Mouse (Mus musculus) right cerebral cortex, postnatal 4 days (tissue): ENCODE results near the gene Psmd6.

Experiments used
- DNase-seq: peaks from one replicate; pipeline ENCODE4 v3.0.0-alpha.2; 2022

The Psmd6 gene

DNA sequence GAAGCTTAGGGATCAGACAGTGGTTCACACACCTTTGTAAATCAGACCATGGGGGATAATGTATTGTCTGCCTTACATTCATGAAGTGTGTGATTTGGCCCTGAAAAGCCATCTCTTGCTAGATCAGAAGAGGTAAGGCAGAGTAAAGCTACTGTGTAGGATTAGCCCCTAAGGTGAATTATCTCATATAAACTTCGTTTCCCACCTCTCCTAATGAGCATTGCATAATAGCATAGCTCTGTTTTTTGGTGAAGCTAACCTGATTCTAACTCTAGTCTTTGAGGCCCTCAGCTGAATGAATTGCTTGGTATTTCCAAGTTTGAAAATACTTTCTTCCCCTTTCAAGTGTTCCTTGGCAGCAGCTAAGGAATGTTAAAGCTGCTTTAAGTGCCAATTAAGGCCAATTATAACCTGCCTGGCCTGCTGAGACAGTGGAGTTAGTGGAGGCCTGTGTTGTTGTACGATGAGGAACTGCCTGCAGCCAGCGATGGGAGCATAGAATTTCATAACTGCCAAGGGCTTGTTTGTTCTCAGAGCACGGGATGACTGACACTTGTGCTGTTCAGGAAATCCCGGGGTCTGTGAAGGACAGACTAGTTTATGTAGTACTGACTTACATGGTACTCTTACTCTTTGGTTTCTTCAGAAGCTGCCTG is 56.2 kb downstream of the Psmd6 start:
- no peak for DNase-seq

DNA sequence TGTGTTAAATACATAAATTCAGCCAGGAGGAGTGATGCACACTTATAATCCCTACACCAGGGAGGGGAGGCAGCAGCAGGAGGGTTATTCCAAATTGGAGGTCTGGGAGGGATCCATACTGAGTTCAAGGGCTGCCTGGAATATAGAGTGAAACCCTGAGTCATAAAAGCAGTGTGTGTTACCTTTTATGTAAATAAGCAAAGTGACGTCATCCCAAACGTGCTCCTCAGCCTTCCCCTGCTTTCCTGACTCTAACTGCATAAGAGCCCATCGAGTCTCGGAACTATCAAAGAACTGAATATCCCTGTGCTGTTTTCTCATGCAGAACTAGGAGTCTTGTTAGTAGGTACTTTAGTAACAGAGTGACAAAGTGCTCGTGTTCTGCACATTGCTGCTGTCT is 57.4 kb downstream of the Psmd6 start:
- no peak for DNase-seq

DNA sequence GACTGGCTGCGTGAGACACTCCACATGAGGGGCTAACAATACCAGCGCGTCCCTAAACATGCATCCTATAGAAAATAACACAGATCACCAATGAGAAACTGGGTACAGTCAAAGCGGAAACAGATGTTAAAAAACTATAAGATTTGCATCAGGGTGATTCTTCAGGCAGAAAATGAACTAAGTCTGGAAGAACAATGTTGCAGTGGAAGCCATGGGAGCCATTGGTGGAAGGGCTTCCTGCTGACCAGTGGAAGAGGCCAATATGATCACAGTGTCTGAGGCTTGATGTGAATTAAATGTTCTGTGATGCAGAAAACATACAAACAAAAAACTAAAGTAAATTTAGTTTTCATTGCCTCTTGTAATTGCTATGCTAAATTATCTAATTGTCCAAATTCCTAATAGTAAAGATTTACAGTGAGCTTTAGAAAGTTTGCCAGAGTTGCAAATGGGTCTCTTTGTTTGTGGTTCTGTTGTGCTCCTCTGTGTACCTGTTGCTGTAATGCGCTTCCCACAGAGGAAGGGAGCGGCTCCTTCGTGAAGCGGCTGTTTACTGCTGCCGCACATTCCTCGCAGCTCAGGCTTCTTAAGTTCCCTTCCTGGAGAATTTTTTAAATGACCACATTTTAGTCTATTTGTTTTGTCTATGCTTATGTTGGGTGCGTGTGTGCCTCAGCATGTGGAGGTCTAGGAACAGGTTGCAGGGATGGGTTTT is 58.1 kb downstream of the Psmd6 start:
- no peak for DNase-seq
